Mouse (Mus musculus) cerebellum, adult 2 months (tissue): Measurements from ENCODE around the gene Decr2.

Experiments
- CTCF ChIP-seq: fragments of 200-500 bp; IDR thresholded peaks from 2 replicates; pipeline ENCODE4 v1.5.1; 2011; ENCODE audit warnings: low read depth, mild to moderate bottlenecking, control low read depth, low read length, moderate library complexity, borderline replicate concordance; ENCODE audit not compliant: insufficient read depth
- POLR2A ChIP-seq: fragments of 200-500 bp; IDR thresholded peaks from 2 replicates; pipeline ENCODE4 v1.6.1; 2011; ENCODE audit warnings: low read length, control low read depth, borderline replicate concordance; ENCODE audit not compliant: insufficient read depth

DNA sequence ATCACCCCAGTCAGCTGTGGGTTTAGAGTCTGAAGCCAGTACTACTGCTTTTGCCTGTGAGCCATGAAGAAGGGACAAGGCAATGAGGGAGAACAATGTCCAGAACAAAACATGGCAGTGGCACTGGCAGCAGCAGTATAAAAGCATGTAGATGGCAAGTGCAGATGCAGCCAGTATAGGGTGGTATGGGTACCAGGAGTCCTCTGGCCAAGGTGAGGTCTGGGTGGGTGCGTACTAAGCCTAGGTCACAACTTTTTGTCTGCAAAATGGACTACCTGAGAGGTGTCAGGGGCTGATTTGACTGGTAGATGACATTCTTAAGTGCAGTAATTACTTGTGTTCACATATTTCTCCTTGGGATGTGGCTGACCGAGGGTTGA lies 47.6 kb upstream of the Decr2 start:
- TF ChIP-seq CTCF (no peak), POLR2A (no peak)
